Mouse (Mus musculus): ENCODE data around the gene Card11.

DNA sequence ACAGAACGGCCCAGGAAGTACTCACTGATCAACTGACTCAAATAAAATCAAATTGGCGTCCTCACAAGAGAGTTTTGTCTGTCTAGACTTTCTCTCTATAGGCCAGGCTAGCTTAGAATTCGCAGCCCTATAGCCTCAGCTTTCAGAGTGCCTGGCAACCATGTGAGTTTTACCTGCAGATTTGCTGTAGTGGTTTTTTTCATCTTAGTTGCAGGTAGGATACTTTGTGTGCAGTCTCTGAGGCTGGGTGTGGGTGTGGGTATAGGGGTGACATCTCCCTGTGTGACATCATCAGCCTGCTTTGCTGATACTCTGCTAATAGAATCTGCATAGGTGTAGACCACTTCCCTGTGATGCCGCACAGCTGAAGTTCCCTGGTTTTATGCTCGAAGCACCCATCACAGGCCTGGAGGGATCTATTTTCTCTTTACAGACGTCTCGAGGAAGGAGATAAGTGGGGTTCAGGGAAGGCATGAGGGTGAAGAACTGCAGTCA is 1.2 kb downstream of the Card11 start:
- no peak for TF ChIP-seq CTCF (IDR thresholded peaks at IDR 0.05; ENCODE audit: extremely low read depth, insufficient read depth, low read length)
- no peak for TF ChIP-seq POLR2A (IDR thresholded peaks at IDR 0.05; ENCODE audit: extremely low read depth, insufficient read depth, low read length)
